Mouse (Mus musculus) testis, adult 2 months (tissue): ENCODE results near the gene Kcnb1.

Source experiments
- CTCF ChIP-seq: fragments of 200-500 bp; IDR thresholded peaks from 2 replicates; pipeline ENCODE4 v1.5.1; 2012; ENCODE audit warnings: low read depth, mild to moderate bottlenecking, inconsistent platforms, low read length, moderate library complexity; ENCODE audit not compliant: control insufficient read depth, insufficient read depth, insufficient replicate concordance
- POLR2A ChIP-seq: fragments of 200-500 bp; IDR thresholded peaks from 2 replicates; pipeline ENCODE4 v1.6.1; 2012; ENCODE audit warnings: low read depth, mild to moderate bottlenecking, inconsistent platforms, low read length, moderate library complexity; ENCODE audit not compliant: control insufficient read depth

DNA sequence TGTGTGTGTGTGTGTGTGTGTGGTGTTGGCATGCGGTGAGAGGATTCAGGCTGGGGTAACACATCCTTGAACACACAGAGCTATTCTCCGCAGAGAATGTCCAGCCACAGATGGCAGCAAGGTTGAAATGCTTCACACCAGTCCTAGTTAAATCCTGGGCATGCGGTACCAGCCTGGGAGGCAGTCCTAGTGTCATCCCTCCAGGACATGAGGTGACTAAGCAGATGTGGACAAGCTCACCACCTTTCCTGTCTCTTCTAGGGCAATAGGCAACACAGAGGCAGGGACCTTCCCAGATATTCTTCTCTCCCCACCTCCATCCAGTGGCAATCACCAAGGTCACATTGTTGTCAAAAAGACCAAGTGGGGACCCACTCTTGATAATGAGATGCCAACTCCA, 47.7 kb downstream of the Kcnb1 start:
- TF ChIP-seq POLR2A, result no peak
- no peak for TF ChIP-seq CTCF
